In genomic region chr12:106955778-106956177, GRCm38 (mm10) we compare ENCODE assay signal across 9 mouse cellular contexts.
DNase-seq lines count a peak whose midpoint lies in the region; ATAC-seq and TF ChIP-seq lines count a peak whose summit lies in the region.
"Had no signal": no experiment of that assay in that cellular context is flagged by ENCODE, and none has a peak within 500 bp of the region (broad histone marks: within the 10 kb centered on the region; RNA-seq: fewer than 3 reads in every experiment).

No protein-coding gene starts in this region.

- H3K4me1 ChIP-seq in forebrain, embryonic 14.5 days (ENCODE audit: control insufficient read depth, insufficient read depth, low read length) = peaks cover 30% of the 10 kb centered on the region
- peaks cover 31% of the 10 kb centered on the region for H3K4me1 ChIP-seq in hindbrain, embryonic 15.5 days (replicated peaks)
- H3K4me1 ChIP-seq in midbrain, embryonic 16.5 days (ENCODE audit: control insufficient read depth, insufficient read depth, low read length) = peaks cover 18% of the 10 kb centered on the region

- H3K36me3 ChIP-seq in forebrain, embryonic 14.5 days (ENCODE audit: control insufficient read depth, insufficient read depth, low read length) = no peaks in the 10 kb centered on the region
- no peaks in the 10 kb centered on the region for H3K36me3 ChIP-seq in hindbrain, embryonic 15.5 days
- no peaks in the 10 kb centered on the region for H3K36me3 ChIP-seq in midbrain, embryonic 16.5 days (ENCODE audit: control insufficient read depth, insufficient read depth, low read length)
- H3K36me3 ChIP-seq: limb, embryonic 12.5 days had no signal

- intact Hi-C loops in left cerebral cortex, adult 2 months (cut with DNase I) = no loop called here

- no peak for TF ChIP-seq CTCF in left cerebral cortex, adult 2 months (IDR thresholded peaks at IDR 0.05)

- peak overlapping the region; percentile 85 for H3K27ac ChIP-seq in forebrain, embryonic 14.5 days (ENCODE audit: low read depth, low read length)
- peak overlapping the region; percentile 62; the same call in 1 of the 2 replicates for H3K27ac ChIP-seq in hindbrain, embryonic 15.5 days (replicated peaks)
- no peak overlapping the region for H3K27ac ChIP-seq in left cerebral cortex, adult 2 months
- peak overlapping the region; percentile 23 for H3K27ac ChIP-seq in midbrain, embryonic 16.5 days (ENCODE audit: low read length)
- H3K27ac ChIP-seq: limb, embryonic 12.5 days had no signal

- no peaks in the 10 kb centered on the region for H3K27me3 ChIP-seq in forebrain, embryonic 14.5 days (replicated peaks; ENCODE audit: control insufficient read depth, insufficient read depth, low read length)
- no peaks in the 10 kb centered on the region for H3K27me3 ChIP-seq in hindbrain, embryonic 15.5 days
- no peaks in the 10 kb centered on the region for H3K27me3 ChIP-seq in midbrain, embryonic 16.5 days (ENCODE audit: control insufficient read depth, insufficient read depth, low read depth, low read length)
- H3K27me3 ChIP-seq: limb, embryonic 12.5 days had no signal

- peak; percentile 14 to 16 for DNase-seq in urinary bladder, adult 18-20 months (ENCODE audit: low spot score in 2 of 2)
- no peak for DNase-seq in urinary bladder, postnatal 10 days (ENCODE audit: low spot score)
- peak; percentile 97 for DNase-seq in forebrain, embryonic 14.5 days (ENCODE audit: low spot score)
- peak; percentile 61 to 64 for DNase-seq in left cerebral cortex, adult 2 months (ENCODE audit: extremely low spot score in 1 of 2, low spot score in 2 of 2)
- no peak for DNase-seq in spleen, adult 12 weeks (ENCODE audit: low spot score)

- 33% methylated on average over 12 of the region's 12 CpGs for WGBS in forebrain, embryonic 14.5 days
- 41% methylated on average over 12 of the region's 12 CpGs for WGBS in hindbrain, embryonic 15.5 days
- WGBS in midbrain, embryonic 16.5 days = 55% methylated on average over 12 of the region's 12 CpGs

- ATAC-seq in forebrain, embryonic 14.5 days = peak; percentile 90
- peak; percentile 74 for ATAC-seq in hindbrain, embryonic 15.5 days (ENCODE audit: low FRiP score, low read depth)
- peak; percentile 76 for ATAC-seq in midbrain, embryonic 16.5 days
- no peak for ATAC-seq in inflammation-experienced regulatory T-cells, adult 6 months

- H3K4me2 ChIP-seq in forebrain, embryonic 14.5 days (ENCODE audit: low read length) = no peak overlapping the region
- no peak overlapping the region for H3K4me2 ChIP-seq in hindbrain, embryonic 15.5 days
- no peak overlapping the region for H3K4me2 ChIP-seq in midbrain, embryonic 16.5 days (ENCODE audit: low read length)
- H3K4me2 ChIP-seq: limb, embryonic 12.5 days had no signal

- no peak overlapping the region for H3K4me3 ChIP-seq in forebrain, embryonic 14.5 days (ENCODE audit: low read depth, low read length)
- no peak overlapping the region for H3K4me3 ChIP-seq in hindbrain, embryonic 15.5 days
- H3K4me3 ChIP-seq in left cerebral cortex, adult 2 months = no peak overlapping the region
- H3K4me3 ChIP-seq in midbrain, embryonic 16.5 days (ENCODE audit: low read depth, low read length) = no peak overlapping the region
- H3K4me3 ChIP-seq: limb, embryonic 12.5 days had no signal

- H3K9ac ChIP-seq in forebrain, embryonic 14.5 days (ENCODE audit: low read length) = 0 out of 2 replicates have a peak overlapping the region, but pooled peaks have one; percentile 41
- no peak overlapping the region for H3K9ac ChIP-seq in hindbrain, embryonic 15.5 days
- no peak overlapping the region for H3K9ac ChIP-seq in midbrain, embryonic 16.5 days (ENCODE audit: low read depth, low read length)
- H3K9ac ChIP-seq: limb, embryonic 12.5 days had no signal

- H3K9me3 ChIP-seq in forebrain, embryonic 14.5 days (replicated peaks; ENCODE audit: control insufficient read depth, low read length) = no peaks in the 10 kb centered on the region
- H3K9me3 ChIP-seq in hindbrain, embryonic 15.5 days = no peaks in the 10 kb centered on the region
- H3K9me3 ChIP-seq in midbrain, embryonic 16.5 days (replicated peaks; ENCODE audit: control insufficient read depth, low read length, poor library complexity, severe bottlenecking) = no peaks in the 10 kb centered on the region
- H3K9me3 ChIP-seq: limb, embryonic 12.5 days had no signal

Comparison
In these comparisons a context has a peak if more than half of its experiments do, and no peak if none do; other contexts are left out.
1. DNase-seq: peak in urinary bladder, adult 18-20 months (2 of 2), forebrain, embryonic 14.5 days (single experiment) and left cerebral cortex, adult 2 months (2 of 2); none in urinary bladder, postnatal 10 days (single experiment) and spleen, adult 12 weeks (single experiment).